Mouse (Mus musculus) stomach, embryonic 15.5 days (tissue): ENCODE measurements around the gene Cysrt1. TPM values are rescaled to one million over a fixed set of nuclear protein-coding genes. Genes with fewer than 3 reads are reported as not detected.
A peak's percentile ranks its signal among the peaks of the same experiment; 100 is the strongest.

Experiments
- ATAC-seq: fragments of 200-750 bp; cut with Nextera tagmentation; 2 replicates; pipeline ENCODE4 v1.8.0; 2017; ENCODE audit warnings: low read depth, moderate number of reproducible peaks, moderate TSS enrichment; ENCODE audit not compliant: insufficient read depth, low FRiP score
- H3K27ac ChIP-seq: fragments of 300-500 bp; sonication (generic); 2 replicates; pipeline ENCODE4 v1.5.1; 2015; ENCODE audit warnings: mild to moderate bottlenecking, inconsistent platforms
- H3K27me3 ChIP-seq: fragments of 300-500 bp; sonication (generic); replicated peaks from 2 replicates; pipeline ENCODE4 v1.6.1; 2015; ENCODE audit warnings: inconsistent platforms
- H3K36me3 ChIP-seq: fragments of 300-500 bp; sonication (generic); 2 replicates; pipeline ENCODE4 v1.6.1; 2015; ENCODE audit warnings: inconsistent platforms
- H3K4me1 ChIP-seq: fragments of 300-500 bp; sonication (generic); 2 replicates; pipeline ENCODE4 v1.6.1; 2015; ENCODE audit warnings: inconsistent platforms
- H3K4me2 ChIP-seq: fragments of 300-500 bp; sonication (generic); 2 replicates; pipeline ENCODE4 v1.6.1; 2015; ENCODE audit warnings: mild to moderate bottlenecking, inconsistent platforms
- H3K4me3 ChIP-seq: fragments of 300-500 bp; sonication (generic); replicated peaks from 2 replicates; pipeline ENCODE4 v1.5.1; 2015; ENCODE audit warnings: inconsistent platforms
- H3K9ac ChIP-seq: fragments of 300-500 bp; sonication (generic); 2 replicates; pipeline ENCODE4 v1.6.1; 2015; ENCODE audit warnings: inconsistent platforms
- H3K9me3 ChIP-seq: fragments of 300-500 bp; sonication (generic); 2 replicates; pipeline ENCODE4 v1.6.1; 2016; ENCODE audit warnings: inconsistent platforms
- WGBS: fragments of 180-500 bp; shearing (Covaris S2); methylation state at CpG from one replicate; pipeline ENCODE4 v1.1.7; 2015; 5-methylcytosine and 5-hydroxymethylcytosine counted together
- polyA plus RNA-seq: library from polyadenylated mRNA; unstranded; fragments of >200 nt; fragmentation: Nextera tagmentation; extraction: Ambion mirVana; gene quantifications from 2 replicates; pipeline ENCODE4 v1.2.1, GENCODE M21; 2015

Cysrt1 gene
- polyA plus RNA-seq, 1 experiment from 2014 or later: 22.2 TPM

GRCm38 (mm10) chr2:25244144-25244543 is 1.9 kb upstream of the Cysrt1 start:
- ATAC-seq: no peak
- Histone ChIP-seq H3K27me3 (0 out of 2 replicates have a peak, but pooled peaks cover 20% of the 10 kb centered on the region), H3K36me3 (0 out of 2 replicates have a peak, but pooled peaks cover 12% of the 10 kb centered on the region), H3K4me3 (no peak overlapping the region), H3K4me2 (no peak overlapping the region), H3K4me1 (peaks cover 25% of the 10 kb centered on the region), H3K9ac (no peak overlapping the region), H3K27ac (no peak overlapping the region), H3K9me3 (no peaks in the 10 kb centered on the region)
- 88% methylated on average over 4 of the region's 4 CpGs for WGBS

DNA sequence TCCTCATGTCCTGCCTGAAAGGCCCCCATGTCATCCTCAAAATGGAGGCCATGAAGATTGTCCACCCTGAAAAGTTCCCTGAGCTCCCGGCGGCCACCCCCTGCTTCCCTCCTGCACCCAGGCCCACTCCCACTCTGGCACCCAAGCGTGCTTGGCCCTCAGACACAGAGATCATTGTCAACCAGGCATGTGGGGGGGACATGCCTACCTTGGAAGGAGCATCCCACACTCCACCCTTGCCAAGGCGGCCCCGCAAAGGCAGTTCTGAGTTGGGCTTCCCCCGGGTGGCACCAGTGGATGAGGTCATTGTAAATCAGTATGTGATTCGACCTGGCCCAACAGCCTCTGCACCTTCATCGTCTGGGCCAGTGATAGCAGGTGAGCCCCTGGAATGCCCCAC is 1.1 kb upstream of the Cysrt1 start:
- Histone ChIP-seq H3K4me2 (no peak overlapping the region), H3K4me3 (no peak overlapping the region), H3K36me3 (0 out of 2 replicates have a peak, but pooled peaks cover 5% of the 10 kb centered on the region), H3K4me1 (peaks cover 25% of the 10 kb centered on the region), H3K9me3 (no peaks in the 10 kb centered on the region), H3K27ac (no peak overlapping the region), H3K27me3 (0 out of 2 replicates have a peak, but pooled peaks cover 20% of the 10 kb centered on the region), H3K9ac (no peak overlapping the region)
- WGBS: 71% methylated on average over 8 of the region's 8 CpGs
- no peak for ATAC-seq

GRCm38 (mm10) chr2:25241438-25241775 is 845 bp downstream of the Cysrt1 start:
- peaks cover 25% of the 10 kb centered on the region for H3K4me1 ChIP-seq
- H3K9ac ChIP-seq: no peak overlapping the region
- 0 out of 2 replicates have a peak, but pooled peaks cover 20% of the 10 kb centered on the region for H3K27me3 ChIP-seq
- peak overlapping the region; percentile 97 for H3K4me2 ChIP-seq
- H3K36me3 ChIP-seq: no peaks in the 10 kb centered on the region
- peak overlapping the region; percentile 60 for H3K27ac ChIP-seq
- no peak for ATAC-seq
- H3K9me3 ChIP-seq: no peaks in the 10 kb centered on the region
- H3K4me3 ChIP-seq: peak overlapping the region; percentile 52
- 13% methylated on average over 6 of the region's 6 CpGs for WGBS

GRCm38 (mm10) chr2:25240723-25241437 is 1.4 kb downstream of the Cysrt1 start:
- no peaks in the 10 kb centered on the region for H3K9me3 ChIP-seq
- 2% methylated on average over 29 of the region's 29 CpGs for WGBS
- H3K27ac ChIP-seq: peak overlapping the region; percentile 60
- peak overlapping the region; percentile 52 for H3K4me3 ChIP-seq
- H3K4me2 ChIP-seq: peak overlapping the region; percentile 97
- H3K9ac ChIP-seq: no peak overlapping the region
- H3K4me1 ChIP-seq: peaks cover 25% of the 10 kb centered on the region
- 0 out of 2 replicates have a peak, but pooled peaks cover 20% of the 10 kb centered on the region for H3K27me3 ChIP-seq
- ATAC-seq: peak; percentile 67
- H3K36me3 ChIP-seq: no peaks in the 10 kb centered on the region

DNA sequence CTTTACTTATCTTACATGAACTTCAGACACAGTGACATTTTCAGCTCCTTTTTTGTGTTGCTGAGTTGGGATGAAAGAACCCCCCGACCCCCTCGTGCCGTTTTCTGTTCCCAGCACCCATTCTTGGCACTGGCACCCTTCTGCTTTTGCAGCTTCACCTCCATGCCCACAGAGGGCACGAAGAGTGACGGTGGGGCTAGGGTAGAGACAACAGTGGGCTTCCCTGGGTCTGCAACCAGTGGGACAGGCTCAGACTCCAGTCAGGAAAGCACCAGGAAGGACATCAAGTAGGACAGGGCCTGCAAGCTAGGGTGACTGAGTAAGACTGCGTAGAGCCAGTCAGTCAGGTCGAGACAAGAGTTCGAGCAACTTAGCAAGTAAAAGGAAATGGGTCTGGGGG is 1.9 kb downstream of the Cysrt1 start:
- 47% methylated on average over 8 of the region's 8 CpGs for WGBS
- Histone ChIP-seq H3K4me3 (peak overlapping the region; percentile 52), H3K4me2 (peak overlapping the region; percentile 97), H3K9me3 (no peaks in the 10 kb centered on the region), H3K27me3 (0 out of 2 replicates have a peak, but pooled peaks cover 20% of the 10 kb centered on the region), H3K36me3 (no peaks in the 10 kb centered on the region), H3K9ac (no peak overlapping the region), H3K4me1 (peaks cover 25% of the 10 kb centered on the region), H3K27ac (peak overlapping the region; percentile 60; the same call in 1 of the 2 replicates)
- ATAC-seq: no peak

DNA sequence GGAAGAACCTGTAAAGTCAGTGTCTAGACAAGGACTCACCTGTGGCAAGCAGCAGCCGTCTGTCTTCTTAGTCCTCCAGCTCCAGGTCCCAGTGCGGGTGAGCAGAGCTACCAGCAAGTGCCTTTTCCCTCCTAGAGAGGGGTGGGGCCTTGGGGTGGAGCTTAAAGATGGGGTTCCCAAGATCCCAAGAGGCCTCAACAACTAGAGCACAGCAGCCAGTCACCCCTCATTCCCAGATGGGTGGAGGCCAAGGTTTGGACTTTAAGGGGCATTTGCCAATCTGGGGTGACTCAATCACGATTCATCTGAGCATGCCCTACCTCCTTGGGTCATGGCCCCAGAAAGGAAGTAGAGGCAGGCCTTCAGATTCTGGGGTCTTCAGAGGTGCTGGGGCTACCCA is 2.5 kb downstream of the Cysrt1 start:
- no peak for ATAC-seq
- Histone ChIP-seq H3K27ac (no peak overlapping the region), H3K27me3 (0 out of 2 replicates have a peak, but pooled peaks cover 20% of the 10 kb centered on the region), H3K4me2 (no peak overlapping the region), H3K36me3 (no peaks in the 10 kb centered on the region), H3K4me3 (no peak overlapping the region), H3K9ac (no peak overlapping the region), H3K4me1 (peaks cover 25% of the 10 kb centered on the region), H3K9me3 (no peaks in the 10 kb centered on the region)
- WGBS: 82% methylated on average over 3 of the region's 3 CpGs

DNA sequence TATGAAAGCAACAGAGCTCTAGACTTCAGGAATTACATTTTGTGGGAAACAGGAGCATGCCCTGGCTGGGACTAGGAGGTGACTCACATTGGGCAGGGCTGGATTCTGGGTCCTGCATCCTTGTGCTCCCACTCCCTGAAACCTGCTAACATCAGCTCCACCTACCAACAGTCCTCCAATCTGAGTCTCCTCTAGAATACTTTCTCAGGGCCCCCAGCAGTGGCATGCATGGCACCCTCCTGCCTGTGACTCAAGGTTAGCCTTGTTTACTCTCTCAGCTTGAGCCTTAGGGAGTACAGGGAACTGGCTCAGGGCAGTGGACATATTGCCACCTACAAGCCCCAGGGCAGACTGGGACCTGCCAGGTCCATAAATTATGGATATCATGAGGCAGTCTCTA is 4.1 kb downstream of the Cysrt1 start:
- no peak overlapping the region for H3K4me2 ChIP-seq
- peak overlapping the region; percentile 51 for H3K27ac ChIP-seq
- H3K4me3 ChIP-seq: no peak overlapping the region
- no peaks in the 10 kb centered on the region for H3K36me3 ChIP-seq
- no peaks in the 10 kb centered on the region for H3K9me3 ChIP-seq
- no peak overlapping the region for H3K9ac ChIP-seq
- peaks cover 25% of the 10 kb centered on the region for H3K4me1 ChIP-seq
- 0 out of 2 replicates have a peak, but pooled peaks cover 17% of the 10 kb centered on the region for H3K27me3 ChIP-seq
- ATAC-seq: no peak

DNA sequence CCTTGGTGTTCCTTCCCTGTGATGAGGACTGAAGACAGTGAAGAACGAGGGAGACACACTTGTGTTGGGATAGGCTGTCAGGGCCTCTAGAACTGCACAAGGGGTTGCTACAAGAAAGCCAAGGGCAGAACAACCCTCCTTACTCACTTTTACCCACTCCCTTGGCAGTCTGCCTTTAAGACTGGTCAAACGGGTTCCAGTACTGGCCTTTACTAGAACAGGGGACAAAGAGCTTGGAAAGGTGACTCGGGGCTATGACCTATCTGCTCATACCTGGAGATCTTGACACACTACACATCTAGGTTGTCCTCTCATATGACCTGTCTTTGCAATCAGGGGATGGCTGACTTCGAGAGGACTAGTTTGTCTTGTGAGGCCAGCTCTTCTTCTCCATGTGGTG is 4.7 kb downstream of the Cysrt1 start:
- H3K4me3 ChIP-seq: no peak overlapping the region
- no peak overlapping the region for H3K9ac ChIP-seq
- ATAC-seq: no peak
- H3K4me2 ChIP-seq: no peak overlapping the region
- H3K4me1 ChIP-seq: peaks cover 21% of the 10 kb centered on the region
- H3K27me3 ChIP-seq: 0 out of 2 replicates have a peak, but pooled peaks cover 11% of the 10 kb centered on the region
- peak overlapping the region; percentile 51 for H3K27ac ChIP-seq
- H3K36me3 ChIP-seq: no peaks in the 10 kb centered on the region
- H3K9me3 ChIP-seq: no peaks in the 10 kb centered on the region
- 56% methylated on average over 4 of the region's 4 CpGs for WGBS

GRCm38 (mm10) chr2:25236614-25237013 is 5.6 kb downstream of the Cysrt1 start, which contains the start of gene Rnf224:
Rnf224 (minus strand) TSS chr2:25236787.
- ATAC-seq: no peak
- Histone ChIP-seq H3K4me1 (peaks cover 13% of the 10 kb centered on the region), H3K9me3 (no peaks in the 10 kb centered on the region), H3K9ac (no peak within 1 kb of the TSS), H3K4me2 (no peak within 1 kb of the TSS), H3K27me3 (0 out of 2 replicates have a peak, but pooled peaks cover 3% of the 10 kb centered on the region), H3K36me3 (no peaks in the 10 kb centered on the region), H3K4me3 (no peak within 1 kb of the TSS), H3K27ac (peak within 1 kb of the TSS; percentile 51)
- WGBS: 33% methylated on average over 8 of the region's 8 CpGs

- ATAC-seq: no peak
- H3K9ac ChIP-seq: no peak overlapping the region
- H3K27ac ChIP-seq: no peak overlapping the region
- no peak overlapping the region for H3K4me2 ChIP-seq
- no peaks in the 10 kb centered on the region for H3K9me3 ChIP-seq
- H3K4me3 ChIP-seq: no peak overlapping the region
- WGBS: 48% methylated on average over 5 of the region's 5 CpGs
- no peaks in the 10 kb centered on the region for H3K4me1 ChIP-seq
- no peaks in the 10 kb centered on the region for H3K27me3 ChIP-seq
- no peaks in the 10 kb centered on the region for H3K36me3 ChIP-seq
Measured at GRCm38 (mm10) chr2:25234551-25235220, 7.6 kb downstream of the Cysrt1 start.

- H3K36me3 ChIP-seq: no peaks in the 10 kb centered on the region
- 64% methylated on average over 3 of the region's 3 CpGs for WGBS
- H3K9ac ChIP-seq: no peak within 1 kb of the TSS
- H3K4me1 ChIP-seq: no peaks in the 10 kb centered on the region
- no peak within 1 kb of the TSS for H3K27ac ChIP-seq
- no peak for ATAC-seq
- H3K27me3 ChIP-seq: no peaks in the 10 kb centered on the region
- H3K9me3 ChIP-seq: no peaks in the 10 kb centered on the region
- H3K4me3 ChIP-seq: no peak within 1 kb of the TSS
- H3K4me2 ChIP-seq: no peak within 1 kb of the TSS
Measured at GRCm38 (mm10) chr2:25234050-25234449, 8.2 kb downstream of the Cysrt1 start, which contains the start of gene Slc34a3. Slc34a3 (minus strand) TSS chr2:25234364.

DNA sequence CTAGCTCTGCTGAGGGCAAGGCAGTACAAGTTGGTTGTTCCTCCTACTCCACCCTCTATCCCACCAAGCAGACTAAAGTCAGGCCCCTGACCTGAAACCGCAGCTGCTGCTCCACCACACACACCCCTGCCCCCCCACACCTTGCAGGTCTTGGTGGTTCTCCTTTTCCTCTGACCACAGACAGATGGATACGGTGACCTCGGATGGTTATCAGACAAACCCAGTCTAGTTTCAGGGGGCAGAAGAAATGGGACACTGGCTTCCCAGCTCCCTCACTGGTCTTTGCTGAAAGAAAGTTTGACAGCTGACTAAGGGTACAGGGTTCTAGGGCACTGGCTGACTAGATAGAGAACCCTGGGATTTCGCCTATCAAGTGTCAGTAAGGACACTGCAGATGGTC is 8.8 kb downstream of the Cysrt1 start:
- no peaks in the 10 kb centered on the region for H3K36me3 ChIP-seq
- H3K27me3 ChIP-seq: no peaks in the 10 kb centered on the region
- WGBS: 75% methylated on average over 4 of the region's 4 CpGs
- no peaks in the 10 kb centered on the region for H3K9me3 ChIP-seq
- no peak for ATAC-seq
- H3K9ac ChIP-seq: no peak overlapping the region
- no peak overlapping the region for H3K4me3 ChIP-seq
- H3K4me1 ChIP-seq: no peaks in the 10 kb centered on the region
- no peak overlapping the region for H3K4me2 ChIP-seq
- H3K27ac ChIP-seq: no peak overlapping the region
